Mouse (Mus musculus) urinary bladder, postnatal 4 days (tissue): ENCODE measurements around the gene Nfe2.
"Not testable (repeated sequence)": the region's sequence is repeated elsewhere in the genome, so short reads cannot be mapped to it uniquely, and the experiment has no call there.

Experiments
- DNase-seq, 2 experiments: peaks; one replicate each; pipeline ENCODE4 v3.0.0; 2021 to 2022; ENCODE audit warnings: low spot score in 2 of 2

Gene Nfe2

GRCm38 (mm10) chr15:103290843-103291242 is 32.6 kb upstream of the Nfe2 start:
- DNase-seq: no peak

- DNase-seq: no peak
Observed at GRCm38 (mm10) chr15:103290417-103290816, 32.2 kb upstream of the Nfe2 start.

- DNase-seq: no peak
Observed at GRCm38 (mm10) chr15:103289600-103289999, 31.4 kb upstream of the Nfe2 start.

GRCm38 (mm10) chr15:103285778-103286417 is 27.7 kb upstream of the Nfe2 start:
- DNase-seq: peak in 1 of 2 experiments; percentile 58

- no peak for DNase-seq
Observed at GRCm38 (mm10) chr15:103284647-103285046, 26.4 kb upstream of the Nfe2 start.

GRCm38 (mm10) chr15:103284066-103284465 is 25.9 kb upstream of the Nfe2 start:
- DNase-seq: no peak

GRCm38 (mm10) chr15:103281465-103282205 is 23.4 kb upstream of the Nfe2 start:
- no peak for DNase-seq

GRCm38 (mm10) chr15:103280817-103281464 is 22.7 kb upstream of the Nfe2 start:
- DNase-seq: no peak

- DNase-seq: no peak
Observed at GRCm38 (mm10) chr15:103279750-103280149, 21.5 kb upstream of the Nfe2 start.

- no peak for DNase-seq
Observed at GRCm38 (mm10) chr15:103277949-103278348, 19.7 kb upstream of the Nfe2 start.

- not testable (repeated sequence) for DNase-seq
Observed at GRCm38 (mm10) chr15:103275943-103276342, 17.7 kb upstream of the Nfe2 start.

- DNase-seq: peak; percentile 93 to 94
Observed at GRCm38 (mm10) chr15:103272419-103273279, 14.4 kb upstream of the Nfe2 start, which contains the start of gene Copz1. Copz1 (plus strand) TSS chr15:103272714.

GRCm38 (mm10) chr15:103268903-103269302 is 10.7 kb upstream of the Nfe2 start:
- DNase-seq: no peak

- DNase-seq: no peak
Observed at GRCm38 (mm10) chr15:103264794-103265193, 6.6 kb upstream of the Nfe2 start.

GRCm38 (mm10) chr15:103259989-103260388 is 1.8 kb upstream of the Nfe2 start:
- DNase-seq: no peak

- no peak for DNase-seq
Observed at GRCm38 (mm10) chr15:103259162-103259561, 959 bp upstream of the Nfe2 start.

GRCm38 (mm10) chr15:103256210-103256986 is 1.8 kb downstream of the Nfe2 start:
- no peak for DNase-seq

- DNase-seq: peak; percentile 35 to 59
Observed at GRCm38 (mm10) chr15:103255169-103255568, 3.0 kb downstream of the Nfe2 start.

- DNase-seq: no peak
Observed at GRCm38 (mm10) chr15:103253352-103253751, 4.9 kb downstream of the Nfe2 start.

GRCm38 (mm10) chr15:103252660-103253059 is 5.5 kb downstream of the Nfe2 start:
- DNase-seq: no peak

- DNase-seq: no peak
Observed at GRCm38 (mm10) chr15:103251595-103251994, 6.6 kb downstream of the Nfe2 start.
